Mouse (Mus musculus) heart, postnatal 0 days (tissue): Measurements from ENCODE around the gene St6gal1. TPM values are rescaled to one million over a fixed set of nuclear protein-coding genes. Genes with fewer than 3 reads are reported as not detected.

Experiments
- ATAC-seq: fragments of 200-750 bp; cut with Nextera tagmentation; 2 replicates; pipeline ENCODE4 v1.8.0; 2017; ENCODE audit warnings: low read depth, moderate number of reproducible peaks, moderate library complexity; ENCODE audit not compliant: insufficient read depth
- DNase-seq: peaks from one replicate; pipeline ENCODE4 v3.0.0-alpha.2; 2016; ENCODE audit warnings: low spot score
- H3K27ac ChIP-seq: fragments of 300-500 bp; sonication (generic); 2 replicates; pipeline ENCODE4 v1.5.1; 2014; ENCODE audit warnings: low read depth, mild to moderate bottlenecking
- H3K27me3 ChIP-seq: fragments of 300-500 bp; sonication (generic); 2 replicates; pipeline ENCODE4 v1.6.1; 2014; ENCODE audit warnings: low read length, mixed read lengths; ENCODE audit not compliant: control insufficient read depth, insufficient read depth
- H3K36me3 ChIP-seq: fragments of 300-500 bp; sonication (generic); replicated peaks from 2 replicates; pipeline ENCODE4 v1.6.1; 2014; ENCODE audit warnings: low read length, mixed read lengths; ENCODE audit not compliant: control insufficient read depth, insufficient read depth
- H3K4me1 ChIP-seq: fragments of 300-500 bp; sonication (generic); 2 replicates; pipeline ENCODE4 v1.6.1; 2014; ENCODE audit warnings: antibody characterized with exemption; ENCODE audit not compliant: control insufficient read depth, insufficient read depth
- H3K4me2 ChIP-seq: fragments of 300-500 bp; sonication (generic); 2 replicates; pipeline ENCODE4 v1.6.1; 2014; ENCODE audit warnings: low read depth, mild to moderate bottlenecking, low read length, moderate library complexity
- H3K4me3 ChIP-seq: fragments of 300-500 bp; sonication (generic); 2 replicates; pipeline ENCODE4 v1.5.1; 2014; ENCODE audit warnings: low read depth, low read length
- H3K9ac ChIP-seq: fragments of 300-500 bp; sonication (generic); replicated peaks from 2 replicates; pipeline ENCODE4 v1.6.1; 2014; ENCODE audit warnings: low read depth, low read length, mixed read lengths
- H3K9me3 ChIP-seq: fragments of 300-500 bp; sonication (generic); replicated peaks from 2 replicates; pipeline ENCODE4 v1.6.1; 2016; ENCODE audit warnings: low read length; ENCODE audit not compliant: control insufficient read depth
- CTCF ChIP-seq: IDR thresholded peaks from 2 replicates; pipeline ENCODE4 v1.5.1; 2016; ENCODE audit warnings: antibody characterized with exemption, control low read depth, low read depth
- EP300 ChIP-seq: IDR thresholded peaks from 2 replicates; pipeline ENCODE4 v1.6.1; 2016; ENCODE audit warnings: antibody characterized with exemption, low read depth
- WGBS: fragments of 180-500 bp; shearing (Covaris S2); extraction: QIAGEN DNeasy Blood & Tissue Kit; methylation state at CpG from one replicate; pipeline ENCODE4 v1.1.7; 2014; 5-methylcytosine and 5-hydroxymethylcytosine counted together
- polyA plus RNA-seq: library from polyadenylated mRNA; unstranded; fragments of >200 nt; fragmentation: Nextera tagmentation; extraction: Ambion mirVana; gene quantifications from 2 replicates; pipeline ENCODE4 v1.2.1, GENCODE M21; 2015
- total RNA-seq: library from RNA; depleted of rRNA; stranded (reverse); fragments of >200 nt; gene quantifications from 2 replicates; pipeline ENCODE4 v1.2.3, GENCODE M21; 2014; ENCODE audit warnings: low replicate concordance

Gene St6gal1
- total and polyA plus RNA-seq, 2 experiments from 2014 or later, result 10.0 to 23.5 TPM

DNA sequence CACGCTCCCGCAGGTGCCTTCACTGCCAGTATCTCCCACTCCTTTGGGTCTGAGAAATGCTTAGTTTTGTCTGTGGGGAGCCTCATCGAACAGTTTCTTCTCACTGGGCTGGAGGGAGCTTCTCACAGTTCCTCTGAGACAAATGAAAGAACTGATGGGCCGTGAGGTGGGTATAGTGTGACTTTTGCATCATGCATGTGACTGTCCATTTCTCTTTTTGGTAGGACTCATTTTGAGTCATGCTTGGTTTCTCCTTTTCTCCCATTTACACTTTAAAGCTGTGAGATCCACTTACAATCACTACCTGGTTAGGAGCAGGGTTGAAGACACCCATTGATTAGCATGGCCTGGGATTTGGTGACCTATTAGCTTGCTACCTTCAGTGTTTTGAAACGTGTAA, 10.0 kb downstream of the St6gal1 start:
- Histone ChIP-seq H3K9me3 (no peaks in the 10 kb centered on the region), H3K4me1 (peaks cover 47% of the 10 kb centered on the region), H3K4me3 (no peak overlapping the region), H3K4me2 (no peak overlapping the region), H3K27ac (no peak overlapping the region), H3K27me3 (0 out of 2 replicates have a peak, but pooled peaks cover 6% of the 10 kb centered on the region), H3K36me3 (no peaks in the 10 kb centered on the region), H3K9ac (no peak overlapping the region)
- no peak for ATAC-seq
- DNase-seq, result no peak
- TF ChIP-seq EP300 (no peak), CTCF (no peak)
- WGBS, result 87% methylated on average over 5 of the region's 5 CpGs

DNA sequence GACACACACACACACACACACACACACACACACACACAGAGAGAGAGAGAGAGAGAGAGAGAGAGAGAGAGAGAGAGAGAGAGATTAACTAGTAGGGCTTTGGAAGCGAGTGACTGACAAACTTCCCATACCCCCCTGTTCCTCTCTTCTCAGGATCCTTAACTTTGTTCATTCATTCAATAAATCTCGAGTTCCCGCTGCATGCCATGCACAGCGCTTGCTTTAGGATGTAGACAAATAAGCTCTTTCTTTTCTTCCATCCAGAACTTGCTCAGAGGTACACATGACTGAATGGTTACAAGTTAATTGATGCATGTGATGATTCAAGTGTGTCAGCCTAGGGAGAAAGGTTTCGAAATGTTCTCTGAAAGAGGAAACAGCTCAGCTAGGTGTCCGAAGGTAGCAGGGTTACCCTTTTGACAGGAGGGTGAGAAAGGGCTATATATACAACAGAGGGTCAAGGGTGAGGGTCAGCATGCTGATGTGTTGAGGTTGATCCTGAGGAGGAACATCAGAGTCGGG, 10.7 kb downstream of the St6gal1 start:
- no peaks in the 10 kb centered on the region for H3K36me3 ChIP-seq
- no peak overlapping the region for H3K4me2 ChIP-seq
- 84% methylated on average over 7 of the region's 7 CpGs for WGBS
- no peaks in the 10 kb centered on the region for H3K9me3 ChIP-seq
- H3K27ac ChIP-seq, result no peak overlapping the region
- H3K9ac ChIP-seq, result no peak overlapping the region
- H3K27me3 ChIP-seq, result 0 out of 2 replicates have a peak, but pooled peaks cover 6% of the 10 kb centered on the region
- no peak overlapping the region for H3K4me3 ChIP-seq
- no peak for ATAC-seq
- no peak for TF ChIP-seq EP300
- no peak for TF ChIP-seq CTCF
- H3K4me1 ChIP-seq, result peaks cover 48% of the 10 kb centered on the region
- no peak for DNase-seq

- TF ChIP-seq EP300 (0 out of 2 replicates have a peak, but pooled peaks have one; percentile 46), CTCF (peak; percentile 35; the same call in 1 of the 2 replicates)
- Histone ChIP-seq H3K9ac (no peak overlapping the region), H3K9me3 (no peaks in the 10 kb centered on the region), H3K27ac (peak overlapping the region; percentile 77), H3K4me3 (no peak overlapping the region), H3K36me3 (no peaks in the 10 kb centered on the region), H3K27me3 (0 out of 2 replicates have a peak, but pooled peaks cover 9% of the 10 kb centered on the region), H3K4me1 (peaks cover 30% of the 10 kb centered on the region), H3K4me2 (no peak overlapping the region)
- DNase-seq (peak; percentile 86), ATAC-seq (peak; percentile 89)
- WGBS, result 10% methylated on average over 6 of the region's 6 CpGs
Measured at GRCm38 (mm10) chr16:23239583-23239982, 15.0 kb downstream of the St6gal1 start.

GRCm38 (mm10) chr16:23240049-23240949, 15.8 kb downstream of the St6gal1 start:
- WGBS, result 32% methylated on average over 13 of the region's 13 CpGs
- Histone ChIP-seq H3K4me2 (0 out of 2 replicates have a peak overlapping the region, but pooled peaks have one; percentile 8), H3K36me3 (no peaks in the 10 kb centered on the region), H3K27ac (peak overlapping the region; percentile 77), H3K9me3 (no peaks in the 10 kb centered on the region), H3K27me3 (peaks cover 14% of the 10 kb centered on the region; the same call in 1 of the 2 replicates), H3K4me1 (peaks cover 30% of the 10 kb centered on the region), H3K9ac (no peak overlapping the region), H3K4me3 (no peak overlapping the region)
- TF ChIP-seq EP300, result no peak
- TF ChIP-seq CTCF, result no peak
- DNase-seq (peak; percentile 88), ATAC-seq (peak; percentile 67)

DNA sequence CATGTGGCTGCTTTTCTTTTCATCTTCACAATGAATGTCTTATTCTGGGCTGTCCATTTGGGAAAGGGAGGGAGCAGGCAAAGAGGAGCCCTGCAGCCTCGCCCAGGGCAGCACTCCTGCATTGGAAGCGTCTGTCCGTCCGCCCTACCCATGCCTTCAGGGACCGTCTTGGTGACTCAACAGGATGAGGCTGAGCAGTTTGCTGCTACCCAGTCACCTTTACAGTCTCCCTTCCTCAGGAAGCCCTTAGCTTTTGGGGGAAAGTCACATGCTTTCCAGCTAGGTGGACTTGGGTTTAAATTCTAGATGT, 16.4 kb downstream of the St6gal1 start:
- no peak overlapping the region for H3K4me2 ChIP-seq
- peak overlapping the region; percentile 77; the same call in 1 of the 2 replicates for H3K27ac ChIP-seq
- no peak for DNase-seq

More for the DNA sequence above, 16.4 kb downstream of the St6gal1 start:
- H3K27me3 ChIP-seq, result peaks cover 14% of the 10 kb centered on the region; the same call in 1 of the 2 replicates
- TF ChIP-seq EP300 (no peak), CTCF (no peak)
- H3K4me3 ChIP-seq, result no peak overlapping the region
- ATAC-seq, result peak; percentile 22; the same call in 1 of the 2 replicates
- H3K9ac ChIP-seq, result no peak overlapping the region
- no peaks in the 10 kb centered on the region for H3K36me3 ChIP-seq
- WGBS, result 53% methylated on average over 5 of the region's 5 CpGs
- H3K4me1 ChIP-seq, result peaks cover 30% of the 10 kb centered on the region
- H3K9me3 ChIP-seq, result no peaks in the 10 kb centered on the region
